Mouse (Mus musculus) testis, adult 2 months (tissue): ENCODE data around the gene Trim13. TPM values are rescaled to one million over a fixed set of nuclear protein-coding genes. Genes with fewer than 3 reads are reported as not detected.

ENCODE experiments used
- H3K27ac ChIP-seq: fragments of 200-500 bp; 2 replicates; pipeline ENCODE4 v1.5.1; 2012; ENCODE audit warnings: low read depth, low read length; ENCODE audit not compliant: control insufficient read depth, insufficient read depth
- H3K27me3 ChIP-seq: fragments of 200-500 bp; 2 replicates; pipeline ENCODE4 v1.6.1; 2012; ENCODE audit warnings: mild to moderate bottlenecking, low read length, moderate library complexity; ENCODE audit not compliant: control insufficient read depth, insufficient read depth
- H3K36me3 ChIP-seq: fragments of 200-500 bp; 2 replicates; pipeline ENCODE4 v1.6.1; 2012; ENCODE audit warnings: mild to moderate bottlenecking, low read length; ENCODE audit not compliant: control insufficient read depth, insufficient read depth
- H3K4me1 ChIP-seq: fragments of 200-500 bp; 2 replicates; pipeline ENCODE4 v1.6.1; 2012; ENCODE audit warnings: low read length; ENCODE audit not compliant: control insufficient read depth, insufficient read depth
- H3K4me3 ChIP-seq: fragments of 200-500 bp; 2 replicates; pipeline ENCODE4 v1.5.1; 2012; ENCODE audit warnings: low read depth, mild to moderate bottlenecking, low read length, moderate library complexity, mixed read lengths; ENCODE audit not compliant: control insufficient read depth
- CTCF ChIP-seq: fragments of 200-500 bp; IDR thresholded peaks from 2 replicates; pipeline ENCODE4 v1.5.1; 2012; ENCODE audit warnings: low read depth, mild to moderate bottlenecking, inconsistent platforms, low read length, moderate library complexity; ENCODE audit not compliant: control insufficient read depth, insufficient read depth, insufficient replicate concordance
- POLR2A ChIP-seq: fragments of 200-500 bp; IDR thresholded peaks from 2 replicates; pipeline ENCODE4 v1.6.1; 2012; ENCODE audit warnings: low read depth, mild to moderate bottlenecking, inconsistent platforms, low read length, moderate library complexity; ENCODE audit not compliant: control insufficient read depth
- polyA plus RNA-seq: library from polyadenylated mRNA; depleted of rRNA; stranded (reverse); fragments of >200 nt; gene quantifications from 2 replicates; pipeline ENCODE4 v1.2.3, GENCODE M21; 2012; rRNA removed

Trim13 gene
- polyA plus RNA-seq, 1 experiment, result 13.9 TPM

DNA sequence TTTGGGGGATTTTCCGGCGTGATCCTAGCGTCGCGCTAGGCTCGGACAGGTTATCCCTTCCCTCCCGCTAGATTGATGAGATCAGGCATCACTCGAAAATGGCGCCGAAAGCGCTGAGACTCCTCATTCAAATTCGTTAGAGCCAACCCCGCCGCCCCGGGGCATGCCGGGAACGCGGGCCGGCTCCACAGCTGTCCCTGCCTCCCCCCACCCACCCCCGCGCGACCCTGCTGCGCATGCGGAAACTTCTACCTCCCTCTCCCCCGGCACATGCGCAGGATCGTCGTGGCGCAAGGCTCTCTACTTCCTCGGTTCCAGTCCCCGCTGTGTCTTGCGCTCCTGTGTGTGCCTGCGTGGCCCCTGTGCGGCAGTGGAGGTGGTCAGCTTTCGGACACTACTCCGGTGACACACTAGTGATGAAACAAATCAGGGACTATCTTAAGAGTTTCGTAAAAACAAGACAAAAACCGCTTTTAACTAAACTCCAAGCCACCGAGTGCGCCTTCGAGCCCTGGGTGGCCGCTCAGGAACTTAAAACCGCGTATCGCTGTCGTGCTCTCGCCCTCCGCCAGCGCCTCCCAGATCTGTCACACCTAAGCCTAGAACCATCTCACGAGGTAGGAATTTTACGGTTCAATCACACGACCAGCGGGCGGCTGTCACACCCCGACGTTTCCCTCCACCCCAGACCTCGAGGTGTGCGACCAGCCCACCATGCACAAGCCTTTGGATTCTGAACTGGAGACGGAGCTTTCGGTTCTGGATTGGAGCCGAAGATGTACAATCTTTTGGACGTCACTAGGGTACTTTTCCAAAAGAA is 50.8 kb downstream of the Trim13 start:
- peak overlapping the region; percentile 96 for H3K27ac ChIP-seq
- no peaks in the 10 kb centered on the region for H3K36me3 ChIP-seq
- H3K4me3 ChIP-seq, result peak overlapping the region; percentile 85
- no peak for TF ChIP-seq CTCF
- peak; percentile 94 for TF ChIP-seq POLR2A
- H3K4me1 ChIP-seq, result peaks cover 2% of the 10 kb centered on the region
- no peaks in the 10 kb centered on the region for H3K27me3 ChIP-seq

DNA sequence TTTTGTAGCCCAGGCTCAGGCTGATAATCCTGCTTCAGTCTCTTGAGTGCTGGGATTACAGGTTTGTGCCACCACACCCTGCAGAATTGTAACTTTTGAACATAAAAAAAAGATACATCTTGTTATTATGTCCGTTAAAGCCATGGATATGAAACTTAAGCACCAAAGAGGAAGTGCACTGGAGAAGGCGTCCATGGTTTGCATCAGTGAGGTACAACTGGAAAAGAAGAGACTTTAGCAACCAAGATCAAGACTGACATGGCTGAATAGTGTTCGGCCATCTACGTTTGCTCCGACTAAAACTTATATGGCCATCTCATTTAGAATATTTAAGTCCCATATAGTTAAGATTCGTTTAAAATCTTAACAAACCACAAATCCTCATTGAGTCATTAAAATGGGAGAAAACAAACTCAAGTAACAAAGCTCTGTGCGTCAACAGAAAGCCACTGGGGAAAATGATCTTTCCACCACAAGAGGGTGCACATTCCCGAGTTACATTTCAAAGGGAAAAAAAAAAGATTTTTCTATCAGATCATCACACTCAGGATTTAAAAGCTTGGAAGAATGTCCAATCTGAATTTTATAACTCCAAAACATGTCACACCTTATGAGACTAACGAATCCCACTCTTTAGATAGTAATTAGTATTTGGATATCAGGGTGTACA is 52.4 kb downstream of the Trim13 start:
- peak overlapping the region; percentile 24; the same call in 1 of the 2 replicates for H3K4me3 ChIP-seq
- H3K27me3 ChIP-seq, result no peaks in the 10 kb centered on the region
- H3K27ac ChIP-seq, result no peak overlapping the region
- peaks cover 2% of the 10 kb centered on the region for H3K4me1 ChIP-seq
- TF ChIP-seq POLR2A (no peak), CTCF (no peak)
- H3K36me3 ChIP-seq, result no peaks in the 10 kb centered on the region

Other genes starting within 250 kb of the Trim13 start
- gene Ebpl, start 237.8 kb upstream of the Trim13 start, polyA plus RNA-seq, result 0.55 and 0.84 TPM in 2 replicates
- 6.5 and 8.5 TPM in 2 replicates for gene Kpna3, start 158.4 kb upstream of the Trim13 start, polyA plus RNA-seq
- gene Spryd7, start 41.4 kb upstream of the Trim13 start, polyA plus RNA-seq, result 11.9 and 12.3 TPM in 2 replicates
- 0.19 and 0.30 TPM in 2 replicates for gene Kcnrg, start 9.2 kb downstream of the Trim13 start, polyA plus RNA-seq